In genomic region chr7:110060669-110061198, GRCm38 (mm10) we compare ENCODE assay signal across 8 mouse cellular contexts. TPM values are rescaled to one million over a fixed set of nuclear protein-coding genes. Genes with fewer than 3 reads are reported as not detected.
DNase-seq lines count a peak whose midpoint lies in the region; ATAC-seq and TF ChIP-seq lines count a peak whose summit lies in the region.

No protein-coding gene starts in this region.

- H3K36me3 ChIP-seq in neural tube, embryonic 11.5 days (ENCODE audit: control insufficient read depth, insufficient read depth, low read length), result no peaks in the 10 kb centered on the region
- H3K36me3 ChIP-seq in forebrain, postnatal 0 days (ENCODE audit: insufficient read depth), result no peaks in the 10 kb centered on the region
- H3K36me3 ChIP-seq in limb, embryonic 15.5 days, result peaks cover 23% of the 10 kb centered on the region
- peaks cover 4% of the 10 kb centered on the region; the same call in 1 of the 2 replicates for H3K36me3 ChIP-seq in neural tube, embryonic 15.5 days

- H3K27me3 ChIP-seq in neural tube, embryonic 11.5 days (ENCODE audit: control insufficient read depth, insufficient read depth, low read length), result no peaks in the 10 kb centered on the region
- H3K27me3 ChIP-seq in forebrain, postnatal 0 days (ENCODE audit: insufficient read depth, low read length), result no peaks in the 10 kb centered on the region
- H3K27me3 ChIP-seq in limb, embryonic 15.5 days, result no peaks in the 10 kb centered on the region
- no peaks in the 10 kb centered on the region for H3K27me3 ChIP-seq in neural tube, embryonic 15.5 days (replicated peaks)

- under 1% methylated on average over 26 of the region's 26 CpGs for WGBS in neural tube, embryonic 11.5 days
- under 1% methylated on average over 26 of the region's 26 CpGs for WGBS in forebrain, postnatal 0 days
- under 1% methylated on average over 26 of the region's 26 CpGs for WGBS in limb, embryonic 15.5 days
- under 1% methylated on average over 26 of the region's 26 CpGs for WGBS in neural tube, embryonic 15.5 days

- TF ChIP-seq CTCF in forebrain, postnatal 0 days (IDR thresholded peaks at IDR 0.05; ENCODE audit: low read depth), result no peak; the same call in 1 of the 2 replicates

- peak overlapping the region; percentile 100 for H3K9ac ChIP-seq in neural tube, embryonic 11.5 days (ENCODE audit: low read length)
- peak overlapping the region; percentile 100 for H3K9ac ChIP-seq in forebrain, postnatal 0 days
- peak overlapping the region; percentile 97 for H3K9ac ChIP-seq in limb, embryonic 15.5 days
- H3K9ac ChIP-seq in neural tube, embryonic 15.5 days (replicated peaks), result peak overlapping the region; percentile 98

- no peak for ATAC-seq in neural tube, embryonic 11.5 days (ENCODE audit: insufficient read depth, low FRiP score, low TSS enrichment)
- peak; percentile 12 for ATAC-seq in forebrain, postnatal 0 days
- peak; percentile 2; the same call in 1 of the 2 replicates for ATAC-seq in limb, embryonic 15.5 days (ENCODE audit: insufficient number of reproducible peaks, low FRiP score, low TSS enrichment, low read depth)
- ATAC-seq in neural tube, embryonic 15.5 days (ENCODE audit: low FRiP score), result peak; percentile 35

- H3K4me1 ChIP-seq in neural tube, embryonic 11.5 days (ENCODE audit: control insufficient read depth, insufficient read depth, low read length), result no peaks in the 10 kb centered on the region
- peaks cover 18% of the 10 kb centered on the region for H3K4me1 ChIP-seq in forebrain, postnatal 0 days (ENCODE audit: insufficient read depth)
- 0 out of 2 replicates have a peak, but pooled peaks cover 10% of the 10 kb centered on the region for H3K4me1 ChIP-seq in limb, embryonic 15.5 days
- H3K4me1 ChIP-seq in neural tube, embryonic 15.5 days, result peaks cover 23% of the 10 kb centered on the region

- DNase-seq in neural tube, embryonic 11.5 days (ENCODE audit: low spot score), result no peak
- DNase-seq in neural tube, embryonic 10.5 days (ENCODE audit: extremely low spot score, low spot score), result no peak
- peak; percentile 59 for DNase-seq in brain, adult 2 months (ENCODE audit: low read depth, low spot score)
- DNase-seq in forebrain, postnatal 0 days, result no peak
- no peak for DNase-seq in thymus, postnatal 4 days
- no peak for DNase-seq in gastrocnemius, postnatal 36 days

- intact Hi-C loops in gastrocnemius, postnatal 36 days (cut with DNase I), result loop anchor here (2.0 kb wide), 1 partner anchor 74 kb away; the partner anchor contains the start of gene Tmem41b

- H3K4me2 ChIP-seq in neural tube, embryonic 11.5 days (ENCODE audit: low read depth), result peak overlapping the region; percentile 72
- peak overlapping the region; percentile 72 for H3K4me2 ChIP-seq in forebrain, postnatal 0 days (ENCODE audit: low read depth)
- H3K4me2 ChIP-seq in limb, embryonic 15.5 days, result peak overlapping the region; percentile 49
- H3K4me2 ChIP-seq in neural tube, embryonic 15.5 days, result peak overlapping the region; percentile 69

- H3K9me3 ChIP-seq in neural tube, embryonic 11.5 days (ENCODE audit: control insufficient read depth, low read length), result no peaks in the 10 kb centered on the region
- H3K9me3 ChIP-seq in forebrain, postnatal 0 days (ENCODE audit: low read length), result no peaks in the 10 kb centered on the region
- H3K9me3 ChIP-seq in limb, embryonic 15.5 days, result no peaks in the 10 kb centered on the region
- no peaks in the 10 kb centered on the region for H3K9me3 ChIP-seq in neural tube, embryonic 15.5 days (replicated peaks)

- H3K4me3 ChIP-seq in neural tube, embryonic 11.5 days (ENCODE audit: low read depth, low read length), result peak overlapping the region; percentile 87
- peak overlapping the region; percentile 95 for H3K4me3 ChIP-seq in forebrain, postnatal 0 days (ENCODE audit: low read depth, low read length)
- peak overlapping the region; percentile 64 for H3K4me3 ChIP-seq in limb, embryonic 15.5 days
- peak overlapping the region; percentile 76 for H3K4me3 ChIP-seq in neural tube, embryonic 15.5 days (replicated peaks)

- H3K27ac ChIP-seq in neural tube, embryonic 11.5 days (ENCODE audit: low read depth, low read length), result peak overlapping the region; percentile 99
- H3K27ac ChIP-seq in forebrain, postnatal 0 days (ENCODE audit: low read depth, low read length), result peak overlapping the region; percentile 100
- H3K27ac ChIP-seq in limb, embryonic 15.5 days, result peak overlapping the region; percentile 98
- peak overlapping the region; percentile 100 for H3K27ac ChIP-seq in neural tube, embryonic 15.5 days (replicated peaks)

RNA-seq across cellular contexts. Expression of gene Zfp143, which starts 0.3 kb away (rescaled TPM):
- 29.3 and 30.2 TPM in 2 replicates for polyA plus RNA-seq in neural tube, embryonic 11.5 days (2014; fragmentation: Nextera tagmentation; extraction: Ambion mirVana)
- total RNA-seq in forebrain, postnatal 0 days (2014; rRNA removed), result 12.1 and 12.2 TPM in 2 replicates
- 5.7 and 6.7 TPM in 2 replicates for polyA plus RNA-seq in forebrain, postnatal 0 days (2015; fragmentation: Nextera tagmentation; extraction: Ambion mirVana)
- 17.9 and 18.6 TPM in 2 replicates for polyA plus RNA-seq in limb, embryonic 15.5 days (2015; fragmentation: Nextera tagmentation; extraction: Ambion mirVana)
- polyA plus RNA-seq in neural tube, embryonic 15.5 days (2015; fragmentation: Nextera tagmentation; extraction: Ambion mirVana), result 12.6 and 14.4 TPM in 2 replicates
- 1 to 10 TPM; 7.0 to 9.5 TPM for total RNA-seq in gastrocnemius, postnatal 36 days (2021)

RNA-seq across cellular contexts. Expression of gene Ipo7, which starts 42.7 kb away (rescaled TPM):
- polyA plus RNA-seq in neural tube, embryonic 11.5 days (2014; fragmentation: Nextera tagmentation; extraction: Ambion mirVana), result 30.7 and 36.3 TPM in 2 replicates
- 88.0 and 97.9 TPM in 2 replicates for total RNA-seq in forebrain, postnatal 0 days (2014; rRNA removed)
- polyA plus RNA-seq in forebrain, postnatal 0 days (2015; fragmentation: Nextera tagmentation; extraction: Ambion mirVana), result 21.7 and 26.5 TPM in 2 replicates
- 35.1 and 42.8 TPM in 2 replicates for polyA plus RNA-seq in limb, embryonic 15.5 days (2015; fragmentation: Nextera tagmentation; extraction: Ambion mirVana)
- 43.6 and 44.8 TPM in 2 replicates for polyA plus RNA-seq in neural tube, embryonic 15.5 days (2015; fragmentation: Nextera tagmentation; extraction: Ambion mirVana)
- 10 to 100 TPM; 74.3 to 79.4 TPM for total RNA-seq in gastrocnemius, postnatal 36 days (2021)
